Mouse (Mus musculus): ENCODE data around the gene Dennd2a. TPM values are rescaled to one million over a fixed set of nuclear protein-coding genes. Genes with fewer than 3 reads are reported as not detected.
A peak's percentile ranks its signal among the peaks of the same experiment; 100 is the strongest.

The Dennd2a gene
- polyA plus RNA-seq, 1 experiment from 2014 or later = 14.2 TPM

DNA sequence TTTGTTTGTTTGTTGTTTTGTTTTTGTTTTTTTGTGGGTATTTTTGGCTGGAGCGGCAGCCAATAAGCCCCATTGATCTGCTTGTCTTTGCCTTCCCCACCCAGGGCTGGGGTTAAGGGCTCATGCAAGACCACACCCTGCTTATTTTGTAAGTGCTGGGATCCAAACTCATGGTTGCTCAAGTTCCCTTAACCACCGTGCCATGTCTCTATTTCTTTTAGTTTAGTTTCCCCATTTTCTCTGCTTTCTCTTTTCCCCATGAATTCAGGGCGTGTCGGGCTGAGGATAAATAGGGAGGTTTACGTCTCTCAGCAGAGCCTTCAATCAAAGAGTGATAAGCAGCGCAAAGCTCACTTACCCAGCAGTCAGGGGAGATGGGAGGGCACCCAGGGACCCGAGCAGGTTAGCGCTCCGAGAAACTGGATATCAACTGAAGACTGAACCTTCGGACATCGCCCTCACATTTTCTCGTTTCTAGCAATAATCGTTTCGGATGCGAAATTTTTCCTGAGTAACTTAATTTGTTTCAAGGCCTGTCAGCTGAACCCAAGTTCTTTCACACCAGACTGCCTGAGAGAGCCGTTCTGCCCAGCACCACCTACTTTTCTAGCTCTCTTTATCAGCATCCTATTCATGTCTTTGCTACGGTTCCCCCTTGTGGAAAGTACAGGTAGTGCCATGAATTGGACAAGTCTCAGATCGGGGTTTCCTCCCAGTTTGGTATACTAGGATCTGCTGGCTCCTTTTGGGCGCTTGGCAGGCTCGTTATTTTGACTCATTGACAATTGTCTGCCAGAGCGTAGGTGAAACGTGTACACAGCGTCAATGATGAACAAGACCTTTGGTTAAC is 4.7 kb upstream of the Dennd2a start:
- DNase-seq (ENCODE audit: low spot score) (peak; percentile 95), ATAC-seq (peak; percentile 60)
- Histone ChIP-seq H3K4me1 (ENCODE audit: control insufficient read depth, insufficient read depth, low read length) (peaks cover 10% of the 10 kb centered on the region; the same call in 1 of the 2 replicates), H3K27me3 (replicated peaks; ENCODE audit: control insufficient read depth, insufficient read depth, low read length) (no peaks in the 10 kb centered on the region), H3K36me3 (ENCODE audit: control insufficient read depth, insufficient read depth, low read length) (no peaks in the 10 kb centered on the region), H3K4me3 (ENCODE audit: low read depth, low read length) (no peak overlapping the region), H3K4me2 (ENCODE audit: low read length) (peak overlapping the region; percentile 34), H3K9ac (ENCODE audit: low read length) (no peak overlapping the region), H3K9me3 (replicated peaks; ENCODE audit: control insufficient read depth, low read length) (no peaks in the 10 kb centered on the region), H3K27ac (ENCODE audit: low read depth, low read length) (no peak overlapping the region)
- WGBS = 16% methylated on average over 23 of the region's 23 CpGs

DNA sequence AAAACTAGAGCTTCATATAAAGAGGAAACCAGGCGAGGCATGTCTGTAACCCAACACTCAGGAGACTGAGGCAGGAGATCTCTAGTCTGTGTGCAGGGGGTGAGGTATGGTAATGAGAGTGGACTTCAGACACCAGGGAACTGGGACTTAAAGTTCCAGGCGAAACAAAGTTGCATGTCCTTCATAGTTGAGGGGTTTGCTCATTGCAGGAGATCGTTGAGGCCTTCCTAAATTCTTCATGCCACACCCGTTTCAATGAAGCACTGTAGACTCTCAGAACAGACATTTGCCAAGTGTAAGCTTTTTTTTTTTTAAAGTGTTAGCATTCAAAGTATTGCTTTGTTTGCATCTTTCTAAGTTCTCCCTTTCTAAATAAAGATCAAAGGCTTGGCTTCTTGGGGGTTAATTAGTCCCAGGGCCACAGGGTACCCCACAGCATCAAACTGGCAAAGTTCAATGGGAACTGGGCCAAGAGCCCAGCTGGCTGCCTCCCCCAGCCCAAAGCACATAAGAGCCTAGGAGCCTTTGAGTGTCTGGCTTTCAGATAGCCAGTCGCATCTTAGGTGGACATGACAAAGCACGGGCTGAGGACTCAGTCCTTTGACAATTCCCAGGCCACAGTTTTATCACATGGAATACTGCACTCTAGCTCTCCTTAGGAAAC is 1.7 kb upstream of the Dennd2a start:
- Histone ChIP-seq H3K4me2 (ENCODE audit: low read length) (no peak overlapping the region), H3K9me3 (replicated peaks; ENCODE audit: control insufficient read depth, low read length) (no peaks in the 10 kb centered on the region), H3K9ac (ENCODE audit: low read length) (no peak overlapping the region), H3K27me3 (replicated peaks; ENCODE audit: control insufficient read depth, insufficient read depth, low read length) (no peaks in the 10 kb centered on the region), H3K4me3 (ENCODE audit: low read depth, low read length) (no peak overlapping the region), H3K4me1 (ENCODE audit: control insufficient read depth, insufficient read depth, low read length) (peaks cover 32% of the 10 kb centered on the region), H3K36me3 (ENCODE audit: control insufficient read depth, insufficient read depth, low read length) (no peaks in the 10 kb centered on the region), H3K27ac (ENCODE audit: low read depth, low read length) (0 out of 2 replicates have a peak overlapping the region, but pooled peaks have one; percentile 6)
- no peak for ATAC-seq
- DNase-seq (ENCODE audit: low spot score) = no peak
- WGBS = 36% methylated on average over 6 of the region's 6 CpGs

DNA sequence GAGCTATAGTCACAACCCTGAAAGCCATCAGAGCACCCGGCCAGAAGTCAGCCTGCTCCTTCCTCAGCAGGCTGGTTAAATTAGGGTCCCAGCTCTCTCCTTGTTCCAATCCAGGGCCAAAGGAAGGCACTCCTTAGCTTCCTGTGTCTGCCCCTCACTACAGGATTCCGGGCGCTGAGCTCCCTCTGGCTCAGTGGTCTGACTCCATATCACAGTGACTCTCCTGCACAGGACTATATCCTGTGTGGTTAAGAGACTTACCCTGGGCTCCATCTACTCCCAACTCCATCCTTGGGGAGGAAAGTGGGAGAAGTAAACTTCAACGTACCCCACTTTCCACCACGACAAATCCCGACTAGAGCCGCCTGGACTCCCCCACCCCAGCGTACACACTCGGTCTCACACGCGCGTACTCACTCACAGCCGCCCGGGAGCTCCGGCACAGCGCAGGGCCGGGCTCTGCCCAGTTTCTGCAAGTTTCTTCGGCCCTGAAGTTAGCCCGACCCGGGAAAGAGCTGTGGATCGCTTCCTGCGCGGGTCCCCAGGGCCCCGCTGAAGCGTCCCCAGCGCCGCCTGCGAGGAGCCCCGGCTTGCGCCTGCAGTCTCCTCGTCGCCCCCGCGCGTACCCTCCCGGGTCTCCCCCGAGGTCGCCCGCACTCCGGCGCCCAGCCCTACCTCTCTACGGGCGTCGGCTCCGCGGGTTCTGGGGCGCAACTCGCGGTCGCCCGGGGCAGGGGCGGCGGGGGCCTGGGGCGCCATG is 587 bp downstream of the Dennd2a start:
- DNase-seq (ENCODE audit: low spot score) (peak; percentile 49), ATAC-seq (peak; percentile 71)
- WGBS = 1% methylated on average over 47 of the region's 54 CpGs
- no peaks in the 10 kb centered on the region for H3K9me3 ChIP-seq (replicated peaks; ENCODE audit: control insufficient read depth, low read length)
- H3K27ac ChIP-seq (ENCODE audit: low read depth, low read length) = peak overlapping the region; percentile 94
- no peaks in the 10 kb centered on the region for H3K36me3 ChIP-seq (ENCODE audit: control insufficient read depth, insufficient read depth, low read length)
- H3K4me2 ChIP-seq (ENCODE audit: low read length) = peak overlapping the region; percentile 52
- peak overlapping the region; percentile 92 for H3K9ac ChIP-seq (ENCODE audit: low read length)
- H3K4me3 ChIP-seq (ENCODE audit: low read depth, low read length) = peak overlapping the region; percentile 75
- peaks cover 32% of the 10 kb centered on the region for H3K4me1 ChIP-seq (ENCODE audit: control insufficient read depth, insufficient read depth, low read length)
- H3K27me3 ChIP-seq (replicated peaks; ENCODE audit: control insufficient read depth, insufficient read depth, low read length) = no peaks in the 10 kb centered on the region

DNA sequence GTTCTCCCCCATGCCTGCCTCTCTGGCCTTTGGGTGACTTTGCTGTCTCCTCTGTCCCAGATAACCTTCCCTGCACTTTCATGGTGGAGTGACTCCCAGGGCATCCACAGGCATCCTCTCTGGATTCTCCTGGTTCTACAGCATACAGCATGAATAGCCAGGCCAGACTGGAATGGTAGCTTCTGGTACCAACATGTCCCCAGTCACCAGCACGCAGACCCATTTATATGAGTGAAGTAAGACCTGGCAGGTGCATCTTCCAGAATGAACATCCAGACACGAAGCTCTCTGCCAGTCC is 2.1 kb downstream of the Dennd2a start:
- WGBS = 70% methylated on average over 2 of the region's 2 CpGs
- H3K36me3 ChIP-seq (ENCODE audit: control insufficient read depth, insufficient read depth, low read length) = no peaks in the 10 kb centered on the region
- H3K27ac ChIP-seq (ENCODE audit: low read depth, low read length) = no peak overlapping the region
- peak overlapping the region; percentile 52 for H3K4me2 ChIP-seq (ENCODE audit: low read length)
- no peak overlapping the region for H3K4me3 ChIP-seq (ENCODE audit: low read depth, low read length)
- H3K27me3 ChIP-seq (replicated peaks; ENCODE audit: control insufficient read depth, insufficient read depth, low read length) = no peaks in the 10 kb centered on the region
- no peak for ATAC-seq
- no peak for DNase-seq (ENCODE audit: low spot score)
- no peaks in the 10 kb centered on the region for H3K9me3 ChIP-seq (replicated peaks; ENCODE audit: control insufficient read depth, low read length)
- peaks cover 32% of the 10 kb centered on the region for H3K4me1 ChIP-seq (ENCODE audit: control insufficient read depth, insufficient read depth, low read length)
- H3K9ac ChIP-seq (ENCODE audit: low read length) = peak overlapping the region; percentile 17; the same call in 1 of the 2 replicates

DNA sequence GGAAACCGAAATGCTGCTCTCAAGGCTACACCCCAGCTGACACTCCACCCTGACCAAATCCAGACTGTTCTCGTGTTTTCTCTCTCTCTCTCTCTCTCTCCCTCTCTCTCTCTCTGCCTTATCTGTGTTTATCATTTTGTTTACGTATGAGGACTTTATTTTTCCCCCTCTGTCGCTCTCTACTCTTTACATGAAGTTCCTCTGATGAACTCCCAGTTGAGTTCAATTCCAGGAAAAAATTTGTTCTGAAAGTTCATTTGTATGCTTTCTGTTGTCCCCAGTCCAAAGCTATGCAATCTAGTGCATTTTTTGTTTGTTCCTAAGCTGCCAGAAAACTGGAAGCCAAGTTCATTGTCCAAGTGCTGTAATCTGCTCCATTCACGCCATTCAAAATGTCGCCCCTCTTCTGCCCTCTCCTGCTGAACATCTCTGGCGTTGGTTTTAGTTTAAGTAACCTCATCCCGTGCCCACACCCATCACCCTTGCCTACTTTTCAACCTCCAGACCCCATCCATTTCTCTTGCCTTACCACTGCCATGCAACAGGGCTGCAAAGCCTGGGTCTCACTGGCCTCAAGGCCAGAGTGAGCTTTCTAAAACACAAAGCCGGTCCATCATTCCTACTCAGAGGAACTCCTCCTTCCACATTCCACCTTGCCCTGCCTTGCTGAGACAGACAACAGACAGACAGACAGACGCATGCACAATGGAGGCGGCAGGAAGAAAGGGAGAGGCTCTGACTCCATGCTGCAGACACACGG is 2.6 kb downstream of the Dennd2a start:
- Histone ChIP-seq H3K4me3 (ENCODE audit: low read depth, low read length) (no peak overlapping the region), H3K9ac (ENCODE audit: low read length) (peak overlapping the region; percentile 17)
- ATAC-seq = no peak

DNA sequence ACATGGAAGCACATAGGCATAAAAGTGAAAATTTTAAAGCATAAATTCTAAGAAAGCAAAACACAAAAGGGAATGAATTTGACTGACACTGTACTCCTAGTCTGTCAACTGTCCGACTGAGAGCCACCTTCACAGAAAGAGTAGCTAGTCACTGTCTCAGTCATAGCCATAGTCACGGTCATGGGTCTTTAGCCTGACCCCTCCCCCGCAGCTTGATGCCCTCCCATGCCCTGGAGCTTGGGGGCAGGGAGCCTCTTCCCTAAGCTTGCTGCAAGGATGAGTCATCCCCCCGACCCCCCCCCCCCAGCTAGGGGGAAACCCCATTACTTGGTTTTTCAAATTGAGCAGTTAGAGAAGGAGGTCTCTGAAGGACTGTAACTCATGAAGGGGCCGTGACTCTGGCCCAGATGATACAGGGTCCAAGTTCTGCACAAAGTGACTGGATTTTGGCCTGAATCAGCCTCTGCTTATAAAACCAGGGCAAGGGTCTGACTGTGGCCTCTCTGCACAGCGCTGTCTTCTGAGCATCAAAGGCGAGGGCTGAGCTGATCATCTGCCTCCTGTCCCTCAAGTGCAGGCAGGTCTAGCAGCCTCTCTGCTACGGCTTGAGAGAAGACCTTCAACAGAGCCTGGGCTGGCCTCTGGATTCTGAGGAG is 5.6 kb downstream of the Dennd2a start:
- no peaks in the 10 kb centered on the region for H3K9me3 ChIP-seq (replicated peaks; ENCODE audit: control insufficient read depth, low read length)
- WGBS = 75% methylated on average over 8 of the region's 8 CpGs
- peaks cover 22% of the 10 kb centered on the region for H3K4me1 ChIP-seq (ENCODE audit: control insufficient read depth, insufficient read depth, low read length)
- H3K4me3 ChIP-seq (ENCODE audit: low read depth, low read length) = no peak overlapping the region
- DNase-seq (ENCODE audit: low spot score) (no peak), ATAC-seq (no peak)
- no peak overlapping the region for H3K27ac ChIP-seq (ENCODE audit: low read depth, low read length)
- no peaks in the 10 kb centered on the region for H3K27me3 ChIP-seq (replicated peaks; ENCODE audit: control insufficient read depth, insufficient read depth, low read length)
- H3K9ac ChIP-seq (ENCODE audit: low read length) = no peak overlapping the region
- no peak overlapping the region for H3K4me2 ChIP-seq (ENCODE audit: low read length)
- no peaks in the 10 kb centered on the region for H3K36me3 ChIP-seq (ENCODE audit: control insufficient read depth, insufficient read depth, low read length)

More for the DNA sequence above, 2.6 kb downstream of the Dennd2a start:
- DNase-seq (ENCODE audit: low spot score) = no peak
- Histone ChIP-seq H3K4me2 (ENCODE audit: low read length) (peak overlapping the region; percentile 52), H3K27me3 (replicated peaks; ENCODE audit: control insufficient read depth, insufficient read depth, low read length) (no peaks in the 10 kb centered on the region), H3K9me3 (replicated peaks; ENCODE audit: control insufficient read depth, low read length) (no peaks in the 10 kb centered on the region), H3K36me3 (ENCODE audit: control insufficient read depth, insufficient read depth, low read length) (no peaks in the 10 kb centered on the region), H3K27ac (ENCODE audit: low read depth, low read length) (no peak overlapping the region), H3K4me1 (ENCODE audit: control insufficient read depth, insufficient read depth, low read length) (peaks cover 32% of the 10 kb centered on the region)
- 52% methylated on average over 12 of the region's 12 CpGs for WGBS

DNA sequence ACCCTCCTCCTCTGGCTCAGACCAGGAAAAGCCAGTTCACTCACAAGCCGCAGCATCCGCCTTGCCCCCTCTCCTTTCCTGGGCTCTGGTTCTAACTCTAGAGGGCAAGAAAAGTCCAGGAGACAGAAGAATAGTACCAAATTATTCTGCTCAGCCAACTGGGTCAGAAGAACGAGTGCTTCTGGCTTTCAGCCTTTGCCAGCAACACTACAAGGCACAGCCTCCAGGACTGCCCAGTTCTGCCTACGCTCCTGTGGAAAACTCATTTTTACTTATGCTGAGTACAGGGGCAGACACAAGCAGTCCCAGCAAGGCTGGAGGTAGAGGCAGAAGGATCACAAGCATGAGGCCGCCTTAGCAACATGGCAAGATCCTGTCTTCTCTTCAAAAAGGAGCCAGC is 9.6 kb downstream of the Dennd2a start:
- DNase-seq (ENCODE audit: low spot score) = no peak
- Histone ChIP-seq H3K27ac (ENCODE audit: low read depth, low read length) (no peak overlapping the region), H3K4me2 (ENCODE audit: low read length) (no peak overlapping the region), H3K9ac (ENCODE audit: low read length) (no peak overlapping the region), H3K9me3 (replicated peaks; ENCODE audit: control insufficient read depth, low read length) (no peaks in the 10 kb centered on the region), H3K4me3 (ENCODE audit: low read depth, low read length) (no peak overlapping the region), H3K4me1 (ENCODE audit: control insufficient read depth, insufficient read depth, low read length) (peaks cover 15% of the 10 kb centered on the region), H3K27me3 (replicated peaks; ENCODE audit: control insufficient read depth, insufficient read depth, low read length) (no peaks in the 10 kb centered on the region), H3K36me3 (ENCODE audit: control insufficient read depth, insufficient read depth, low read length) (no peaks in the 10 kb centered on the region)
- 83% methylated on average over 5 of the region's 5 CpGs for WGBS
- no peak for ATAC-seq

DNA sequence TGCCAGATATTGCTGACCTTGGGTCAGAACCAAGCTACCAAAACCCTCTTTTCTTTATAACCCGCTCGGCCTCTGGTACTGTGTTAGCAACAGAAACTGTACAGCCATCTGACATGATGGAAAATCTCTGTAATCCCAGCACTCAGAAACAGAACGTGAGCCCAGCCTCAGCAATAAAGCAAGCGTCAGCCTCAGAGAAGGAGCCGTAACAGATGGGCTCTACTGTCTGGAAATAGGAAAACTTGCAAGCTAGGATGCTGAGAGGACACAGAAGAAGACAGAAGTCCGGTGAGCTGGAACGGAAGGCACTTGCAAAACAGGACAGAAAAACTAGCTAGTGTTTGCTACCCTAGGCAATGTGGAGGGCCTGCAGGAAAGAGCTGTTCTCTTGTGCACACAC is 12.2 kb downstream of the Dennd2a start:
- Histone ChIP-seq H3K4me1 (ENCODE audit: control insufficient read depth, insufficient read depth, low read length) (peaks cover 27% of the 10 kb centered on the region), H3K27me3 (replicated peaks; ENCODE audit: control insufficient read depth, insufficient read depth, low read length) (no peaks in the 10 kb centered on the region), H3K4me2 (ENCODE audit: low read length) (no peak overlapping the region), H3K27ac (ENCODE audit: low read depth, low read length) (no peak overlapping the region), H3K36me3 (ENCODE audit: control insufficient read depth, insufficient read depth, low read length) (no peaks in the 10 kb centered on the region), H3K4me3 (ENCODE audit: low read depth, low read length) (no peak overlapping the region), H3K9me3 (replicated peaks; ENCODE audit: control insufficient read depth, low read length) (no peaks in the 10 kb centered on the region), H3K9ac (ENCODE audit: low read length) (no peak overlapping the region)
- no peak for ATAC-seq
- DNase-seq (ENCODE audit: low spot score) = no peak
- WGBS = 89% methylated on average over 7 of the region's 7 CpGs

Measured in forebrain, embryonic 14.5 days (tissue).